Mouse (Mus musculus): ENCODE data around the gene Mmp8. TPM values are rescaled to one million over a fixed set of nuclear protein-coding genes. Genes with fewer than 3 reads are reported as not detected.

Gene Mmp8
- not detected for total RNA-seq (2021)

DNA sequence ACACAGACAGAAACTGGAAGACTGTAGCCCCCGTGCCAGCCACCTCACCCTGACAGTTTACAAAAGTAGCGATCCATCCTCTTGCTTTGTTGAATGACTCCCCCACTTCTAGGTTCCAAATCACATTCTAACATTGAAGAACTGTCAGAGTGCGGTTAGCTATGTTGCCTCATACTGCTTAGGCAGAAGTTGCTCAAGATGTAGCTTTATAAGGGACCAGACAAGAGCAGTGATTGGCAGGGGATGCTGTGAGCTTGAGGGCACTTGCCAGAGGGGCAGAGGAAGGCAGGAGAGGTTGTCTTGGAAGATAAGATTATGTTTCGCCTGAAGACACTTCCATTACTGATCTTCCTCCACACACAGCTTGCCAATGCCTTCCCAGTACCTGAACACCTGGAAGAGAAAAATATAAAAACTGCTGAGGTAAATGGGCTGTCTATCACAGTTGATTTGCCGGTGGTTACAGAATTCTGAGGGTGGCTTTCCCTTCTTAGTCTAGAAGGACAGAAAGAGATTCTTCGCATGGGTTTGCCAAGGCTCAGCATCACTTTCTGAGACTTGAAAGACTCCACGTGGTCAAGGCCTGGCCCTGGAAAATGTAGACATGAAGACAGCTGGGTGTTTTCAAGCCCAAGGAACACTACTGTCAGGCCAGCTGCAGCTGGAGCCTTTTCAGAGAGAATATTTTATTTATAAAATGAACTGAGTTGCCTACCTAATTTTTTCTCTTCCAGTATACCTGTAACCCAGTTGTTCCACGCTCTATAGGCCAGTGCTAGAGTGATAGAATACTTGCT, at the start of gene Mmp8:
Gene Mmp8, plus strand, starts transcription at position 236 of the 797 bp plus-strand sequence.
- no peak for DNase-seq (ENCODE audit: low spot score in 2 of 2)
- intact Hi-C loops (cut with DNase I): no loop called here

DNA sequence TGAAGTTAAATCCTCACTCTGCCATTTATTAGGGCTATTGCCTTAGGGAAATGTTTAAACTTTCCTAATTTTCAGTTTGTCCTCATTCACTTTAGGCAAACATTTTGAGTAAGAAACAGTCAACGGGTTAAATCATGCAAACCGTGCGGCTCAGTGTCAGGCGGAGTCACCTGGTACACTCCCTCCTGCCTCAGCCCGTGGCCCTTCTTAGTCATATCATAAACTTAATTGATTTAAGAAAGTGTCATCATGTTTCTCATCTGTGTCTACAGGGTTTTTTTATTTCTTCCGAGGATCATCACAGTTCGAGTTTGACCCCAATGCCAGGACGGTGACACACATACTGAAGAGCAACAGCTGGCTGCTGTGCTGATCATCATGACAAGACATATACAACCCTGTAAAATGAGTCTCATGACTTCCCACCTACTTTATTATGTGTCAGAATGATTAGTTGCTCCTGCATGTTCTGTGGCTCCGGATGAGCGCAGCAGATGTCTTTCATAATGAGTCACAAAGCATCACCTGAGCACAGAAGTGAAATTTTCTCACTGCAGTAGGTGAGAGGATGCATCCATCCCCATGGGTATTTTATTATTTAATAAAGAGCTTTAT, 48.5 kb upstream of the Mmp8 start:
- intact Hi-C loops (cut with DNase I): no loop called here
- no peak for DNase-seq (ENCODE audit: low spot score in 2 of 2)

DNA sequence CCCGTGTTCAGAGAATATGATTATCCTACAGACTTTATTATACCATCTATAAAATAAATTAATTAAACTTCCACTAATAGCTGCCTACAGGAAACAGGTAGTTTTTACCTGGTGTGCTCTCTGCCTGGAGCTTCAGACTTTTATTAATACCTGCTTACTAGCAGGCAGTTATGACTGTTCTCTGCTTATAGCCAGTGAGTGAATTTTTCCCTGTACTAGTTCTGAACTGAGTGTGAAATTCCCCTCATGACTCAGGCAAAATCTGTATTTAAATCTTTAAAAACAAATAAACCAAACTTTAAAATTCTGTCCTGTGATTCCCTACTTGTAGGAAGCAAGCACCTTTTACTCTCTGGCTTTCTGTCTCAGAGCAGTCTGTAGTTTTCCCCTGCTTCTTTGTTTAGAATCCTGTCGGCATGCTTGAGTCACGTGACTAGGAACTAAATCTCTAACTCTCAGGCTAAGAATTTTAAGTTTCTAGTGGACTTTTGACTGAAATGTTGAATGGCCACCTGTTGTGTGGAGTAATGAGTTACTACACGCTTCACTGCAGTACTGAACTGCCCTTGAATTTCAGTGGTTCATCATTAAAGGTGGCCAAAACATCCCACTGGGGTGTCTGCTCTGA, 40.2 kb upstream of the Mmp8 start:
- intact Hi-C loops (cut with DNase I): no loop called here
- no peak for DNase-seq (ENCODE audit: low spot score in 2 of 2)

DNA sequence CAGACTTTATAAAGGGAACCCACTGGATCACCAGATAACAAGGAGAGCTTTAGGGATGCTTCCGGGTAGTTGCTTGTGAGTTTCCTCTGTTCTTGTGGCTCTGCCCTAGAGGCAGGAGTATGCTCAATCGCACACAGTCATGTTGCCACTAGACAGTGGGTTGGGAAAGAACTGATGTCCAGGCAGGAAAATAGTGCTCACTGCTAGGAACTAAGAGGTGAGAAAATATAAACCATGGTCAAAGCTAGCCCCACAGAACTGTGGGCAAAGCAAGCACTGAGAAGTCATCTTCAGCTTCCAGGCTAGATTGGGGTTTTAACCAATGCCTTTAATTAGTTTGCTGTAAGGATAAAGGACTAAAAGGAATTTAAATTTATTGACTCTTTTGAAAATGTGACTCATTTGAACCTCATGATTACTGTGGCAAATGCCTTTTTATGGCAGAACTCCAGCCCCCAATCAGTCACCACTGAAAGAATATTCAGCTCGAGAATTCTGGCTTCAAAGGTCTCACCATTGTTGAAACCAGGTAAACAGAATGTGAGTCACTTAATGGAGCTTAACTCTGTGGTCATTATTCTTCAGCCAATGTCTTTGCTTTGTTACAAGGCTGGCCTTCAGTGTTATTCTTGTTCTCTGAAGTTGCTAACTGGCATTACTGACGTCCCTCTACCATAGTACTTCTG, 31.9 kb upstream of the Mmp8 start:
- no peak for DNase-seq (ENCODE audit: low spot score in 2 of 2)
- intact Hi-C loops (cut with DNase I): no loop called here

DNA sequence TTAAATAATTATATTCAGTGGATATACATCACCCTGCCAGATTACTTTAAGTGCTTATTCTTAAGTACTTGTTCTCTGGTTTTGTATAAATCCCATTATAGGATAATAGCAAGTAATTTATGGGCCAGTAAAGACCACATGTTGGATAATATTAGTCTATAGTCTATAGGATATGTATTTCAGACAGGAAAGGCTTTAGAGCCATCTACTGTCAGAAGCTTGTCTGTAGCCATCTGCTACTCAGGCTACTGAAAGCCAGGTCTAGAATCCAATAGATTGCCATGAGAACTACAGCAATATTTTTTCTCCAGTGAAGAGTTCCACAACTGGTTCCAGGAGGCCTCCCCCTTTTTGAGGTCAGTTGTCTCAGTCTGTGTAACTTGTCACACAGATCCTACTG, 15.5 kb upstream of the Mmp8 start:
- intact Hi-C loops (cut with DNase I): no loop called here

DNA sequence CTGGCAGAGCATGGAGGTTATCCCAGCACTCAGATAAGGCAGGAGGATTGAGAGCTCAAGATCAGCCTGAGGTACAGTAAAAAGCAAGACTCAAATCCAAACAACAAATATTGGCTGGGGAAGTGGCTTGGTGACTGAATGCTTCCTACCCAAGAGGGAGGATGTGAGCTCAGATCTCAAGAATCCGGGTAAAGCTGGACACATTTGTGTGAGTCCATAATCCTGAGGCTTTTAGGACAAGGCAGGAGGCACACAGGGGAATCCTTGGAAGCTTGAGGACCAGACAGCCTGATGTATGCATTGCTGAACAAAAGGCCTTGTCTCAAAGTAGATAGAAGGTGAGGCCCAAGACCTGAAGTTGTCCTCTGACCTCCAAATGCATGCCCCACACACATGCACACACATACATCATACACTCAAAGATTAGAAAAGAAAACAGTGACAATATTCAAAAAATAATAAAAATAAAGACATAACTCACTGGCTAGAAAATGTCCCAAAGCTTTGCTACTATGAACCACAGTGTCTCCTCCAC, 13.3 kb upstream of the Mmp8 start:
- DNase-seq (ENCODE audit: low spot score in 2 of 2): no peak
- intact Hi-C loops (cut with DNase I): no loop called here

More for the DNA sequence above, 15.5 kb upstream of the Mmp8 start:
- DNase-seq (ENCODE audit: low spot score in 2 of 2): no peak

DNA sequence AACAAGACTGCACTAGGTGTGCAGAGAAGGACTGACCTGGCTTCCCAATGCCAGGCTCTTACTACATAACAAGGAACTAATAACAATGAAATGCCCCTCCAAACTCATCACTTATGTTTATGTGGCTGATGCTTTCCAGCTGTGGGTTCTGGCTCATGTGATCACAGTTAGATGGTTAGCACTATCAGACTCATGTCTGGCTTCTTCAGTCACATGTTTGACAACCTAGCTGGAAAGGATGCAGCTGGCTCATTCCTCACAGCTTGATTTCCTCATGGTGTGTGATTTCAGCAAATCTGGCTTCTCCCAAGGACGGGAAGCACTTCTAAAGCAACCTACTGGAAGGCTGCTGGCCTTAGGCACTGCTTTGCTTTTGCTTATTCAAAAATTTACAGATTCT, 12.8 kb upstream of the Mmp8 start:
- intact Hi-C loops (cut with DNase I): no loop called here
- no peak for DNase-seq (ENCODE audit: low spot score in 2 of 2)

DNA sequence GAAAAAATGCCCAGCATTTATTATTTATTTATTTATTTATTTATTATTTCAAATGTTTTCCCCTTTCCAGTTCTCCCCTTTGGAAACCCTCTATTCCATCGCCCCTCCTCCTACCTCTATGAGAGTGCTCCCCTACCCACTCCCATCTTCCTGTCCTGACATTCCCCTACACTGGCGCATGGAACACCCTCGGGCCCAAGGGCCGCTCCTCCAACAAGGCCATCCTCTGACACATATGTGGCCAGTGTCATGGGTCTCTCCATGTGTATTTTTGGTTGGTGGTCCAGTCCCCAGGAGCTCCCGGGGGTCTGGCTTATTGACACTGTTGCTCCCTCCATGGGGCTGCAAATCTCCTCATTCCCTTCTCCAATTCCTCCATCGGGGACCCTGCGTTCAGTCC, 12.3 kb upstream of the Mmp8 start:
- intact Hi-C loops (cut with DNase I): no loop called here
- DNase-seq (ENCODE audit: low spot score in 2 of 2): no peak

DNA sequence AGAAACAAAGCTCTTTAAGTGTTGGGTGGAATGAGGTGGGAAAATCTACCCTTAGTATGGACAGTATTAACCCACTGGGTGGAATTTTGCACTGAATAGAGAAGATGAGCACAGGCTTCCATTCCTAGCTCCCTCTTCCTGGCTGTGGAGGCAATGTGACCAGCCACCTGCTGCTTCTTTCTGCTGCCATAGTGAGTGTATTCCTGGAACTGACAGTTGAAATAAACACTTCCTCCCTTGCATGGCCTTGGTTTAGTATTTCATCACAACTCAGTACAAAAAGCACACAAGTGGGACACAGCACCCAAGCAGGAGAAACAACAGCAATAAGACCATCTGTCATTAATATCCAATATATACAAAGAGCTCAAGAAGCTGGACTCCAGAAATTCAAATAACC, 6.3 kb upstream of the Mmp8 start:
- DNase-seq (ENCODE audit: low spot score in 2 of 2): no peak
- intact Hi-C loops (cut with DNase I): no loop called here

DNA sequence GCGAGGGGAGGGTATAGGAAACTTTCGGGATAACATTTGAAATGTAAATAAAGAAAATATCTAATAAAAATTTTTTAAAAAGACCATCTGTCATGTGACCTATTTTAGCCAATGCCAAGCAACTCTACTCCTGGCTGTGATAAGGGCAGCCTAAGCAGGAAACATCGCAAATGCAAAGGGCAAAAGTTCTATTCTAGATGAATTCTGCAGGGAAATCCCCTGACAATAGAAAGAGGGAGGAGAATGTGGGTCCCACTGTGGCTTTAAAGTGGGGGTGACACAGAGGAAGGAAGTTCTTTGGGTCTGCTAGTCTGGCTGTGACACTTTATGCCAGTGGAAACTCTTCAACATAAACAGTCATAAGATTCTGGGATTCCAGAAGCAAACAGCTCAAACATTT, 4.7 kb upstream of the Mmp8 start:
- DNase-seq (ENCODE audit: low spot score in 2 of 2): no peak
- intact Hi-C loops (cut with DNase I): no loop called here

DNA sequence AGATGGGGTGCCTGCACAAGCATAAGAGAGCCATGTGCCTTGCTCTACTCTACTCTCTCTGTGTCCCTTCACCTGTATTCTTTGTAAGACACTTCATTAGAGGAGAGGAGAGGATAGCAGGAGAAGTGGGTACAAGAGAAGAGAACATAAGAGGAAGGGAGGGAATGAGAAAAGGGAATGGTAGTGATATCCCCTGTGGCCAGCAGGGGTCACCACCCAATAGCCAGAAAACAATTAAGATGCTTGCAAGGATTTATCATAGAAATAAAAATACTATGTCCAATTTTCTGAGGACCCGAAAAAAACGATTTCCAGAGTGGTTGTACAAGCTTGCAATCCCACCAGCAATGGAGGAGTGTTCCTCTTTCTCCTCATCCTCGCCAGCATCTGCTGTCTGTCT, 3.9 kb upstream of the Mmp8 start:
- DNase-seq (ENCODE audit: low spot score in 2 of 2): peak in 1 of 2 experiments; percentile 8
- intact Hi-C loops (cut with DNase I): no loop called here

DNA sequence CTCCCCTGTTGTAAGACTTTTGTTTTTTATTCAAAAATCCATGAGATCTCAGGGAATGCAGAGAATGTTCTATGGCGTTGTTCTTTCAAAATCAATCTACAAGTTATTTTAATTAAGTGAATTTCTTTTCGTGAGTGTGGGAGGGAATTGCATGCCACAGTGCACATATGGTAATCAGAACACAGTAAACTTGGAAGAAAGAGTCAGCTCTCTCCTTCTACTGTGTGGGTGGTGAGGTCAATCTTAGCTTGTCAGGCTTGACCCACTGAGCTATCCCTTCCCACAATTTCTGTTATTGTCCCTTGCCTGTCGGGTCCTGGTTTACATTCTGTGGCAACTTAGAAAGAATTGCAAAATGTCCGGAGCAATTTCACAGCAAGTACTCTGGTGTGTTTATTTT, 1.8 kb downstream of the Mmp8 start:
- DNase-seq (ENCODE audit: low spot score in 2 of 2): no peak
- intact Hi-C loops (cut with DNase I): no loop called here

DNA sequence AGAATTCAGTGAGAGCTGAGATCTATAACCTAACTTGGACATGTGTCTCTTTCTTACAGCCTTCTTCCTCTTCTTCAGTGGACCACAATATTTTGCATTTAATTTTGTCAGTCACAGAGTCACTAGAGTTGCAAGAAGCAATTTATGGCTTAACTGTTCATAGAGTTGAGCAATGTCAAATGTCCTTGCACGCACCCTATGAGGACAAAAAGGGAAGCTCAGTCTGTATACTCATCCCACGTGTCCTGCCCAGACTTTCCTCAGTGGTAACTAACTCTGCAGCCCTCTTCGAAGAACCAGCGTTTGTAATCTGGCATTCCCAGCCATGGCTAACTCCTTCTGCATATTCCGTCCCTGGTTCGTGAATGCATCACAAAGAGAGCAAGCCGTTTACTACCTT, 9.1 kb downstream of the Mmp8 start:
- intact Hi-C loops (cut with DNase I): no loop called here

DNA sequence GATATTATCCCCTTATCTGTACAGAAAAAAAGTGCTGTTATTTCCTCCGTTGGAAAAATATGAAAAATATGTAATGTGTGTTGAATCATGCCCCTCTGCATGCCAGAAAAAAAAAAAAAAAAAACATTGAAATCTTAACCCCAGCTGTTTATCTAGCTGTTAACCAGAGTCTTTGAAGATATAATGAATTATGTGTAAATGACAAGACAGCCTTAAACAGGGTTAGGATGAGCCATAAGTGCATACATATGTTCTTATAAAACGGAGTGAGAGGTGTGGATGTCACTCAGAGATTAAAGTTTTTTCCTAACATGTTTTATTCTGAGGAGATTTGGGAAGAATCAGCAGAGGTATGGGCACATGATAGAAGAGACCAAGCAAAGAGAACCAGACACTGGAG, 9.7 kb downstream of the Mmp8 start:
- DNase-seq (ENCODE audit: low spot score in 2 of 2): no peak
- intact Hi-C loops (cut with DNase I): no loop called here

More for the DNA sequence above, 9.1 kb downstream of the Mmp8 start:
- no peak for DNase-seq (ENCODE audit: low spot score in 2 of 2)

DNA sequence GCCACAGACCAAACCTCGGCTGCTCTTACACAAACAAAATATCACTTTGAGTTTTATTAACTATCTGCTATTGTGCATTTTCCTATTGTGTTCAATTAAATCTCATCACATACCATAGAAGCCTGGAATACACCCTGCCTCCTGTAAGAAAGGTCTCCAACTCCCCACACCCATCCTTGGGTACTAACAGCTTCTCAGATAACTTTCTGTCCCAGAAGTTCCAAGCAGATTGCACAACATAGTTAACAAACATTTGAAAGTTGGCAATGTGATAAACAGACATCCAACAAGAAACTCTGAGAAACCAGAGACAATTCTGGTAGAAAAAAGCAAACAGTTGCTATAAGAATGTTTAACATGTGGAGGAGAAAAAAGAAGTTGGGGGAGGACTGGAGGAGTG, 12.2 kb downstream of the Mmp8 start:
- no peak for DNase-seq (ENCODE audit: low spot score in 2 of 2)
- intact Hi-C loops (cut with DNase I): no loop called here

DNA sequence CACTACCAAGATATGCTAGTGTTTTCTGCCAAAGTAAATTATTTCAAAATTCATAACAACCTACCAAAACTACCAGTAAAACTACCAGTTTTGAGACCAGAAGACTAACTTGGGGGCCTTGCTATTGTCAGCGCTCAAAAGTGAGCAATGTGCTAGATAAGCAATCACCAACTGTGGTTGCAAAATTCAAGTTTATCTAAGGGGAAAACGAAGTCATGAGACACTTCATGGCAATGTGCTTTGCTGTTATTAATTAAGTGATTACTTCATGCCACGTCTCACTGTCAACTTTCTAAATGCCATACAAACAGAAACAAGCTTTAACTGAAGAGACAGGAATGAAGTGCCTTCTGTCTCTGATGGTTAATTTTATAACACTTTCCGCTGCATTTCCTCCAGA, 12.9 kb downstream of the Mmp8 start, which contains the start of gene Mmp27:
Gene Mmp27, plus strand, starts transcription at position 235 of the 400 bp plus-strand sequence.
- DNase-seq (ENCODE audit: low spot score in 2 of 2): no peak
- intact Hi-C loops (cut with DNase I): no loop called here

DNA sequence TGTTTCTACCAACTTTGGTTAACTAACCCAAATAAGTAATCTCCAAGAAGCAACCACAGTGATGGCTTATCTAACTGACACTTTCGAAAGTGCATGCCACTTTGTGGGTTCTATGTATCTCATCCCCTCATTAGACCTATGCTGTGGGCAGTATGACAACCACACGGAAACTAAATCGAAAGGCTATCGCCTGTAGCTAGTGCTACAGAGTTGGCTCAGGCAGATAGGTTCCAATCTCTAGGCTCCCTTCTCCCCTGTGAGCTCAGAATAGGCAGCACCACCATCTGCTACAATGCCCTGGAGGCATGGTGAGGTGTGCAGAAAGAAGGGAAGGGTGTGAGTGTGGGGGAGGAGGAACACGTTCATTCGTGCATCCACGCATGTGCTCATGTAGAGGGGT, 13.9 kb downstream of the Mmp8 start:
- no peak for DNase-seq (ENCODE audit: low spot score in 2 of 2)
- intact Hi-C loops (cut with DNase I): no loop called here

DNA sequence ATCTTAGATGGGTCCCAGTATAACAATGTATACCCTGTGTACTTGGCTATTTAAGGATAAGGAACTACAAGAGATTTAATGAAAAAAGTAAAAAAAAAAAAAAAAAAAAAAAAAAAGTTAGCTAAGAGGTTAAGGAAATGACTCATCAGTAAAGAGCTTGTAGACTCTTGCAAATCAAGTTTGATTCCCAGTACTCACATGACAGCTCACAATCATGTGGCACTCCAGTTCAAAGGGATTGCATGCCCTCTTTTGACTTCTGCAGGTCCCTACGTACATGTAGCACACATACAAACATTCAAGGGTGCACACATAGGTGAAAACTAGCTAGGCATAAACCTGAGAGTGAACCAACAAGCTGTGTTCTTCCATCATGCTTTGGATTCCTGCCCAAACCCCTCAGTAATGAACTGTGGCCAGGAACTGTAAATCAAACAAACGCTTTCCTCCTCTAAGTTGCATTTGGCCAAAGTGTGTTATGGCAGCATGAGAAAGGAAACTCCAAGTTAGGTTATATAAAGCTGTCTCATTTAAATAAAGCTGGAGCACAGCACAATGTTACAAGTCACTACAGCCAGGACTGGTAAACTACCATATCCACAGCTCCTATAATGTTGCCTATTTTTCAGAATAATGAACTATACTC, 14.5 kb downstream of the Mmp8 start:
- intact Hi-C loops (cut with DNase I): no loop called here
- no peak for DNase-seq (ENCODE audit: low spot score in 2 of 2)

DNA sequence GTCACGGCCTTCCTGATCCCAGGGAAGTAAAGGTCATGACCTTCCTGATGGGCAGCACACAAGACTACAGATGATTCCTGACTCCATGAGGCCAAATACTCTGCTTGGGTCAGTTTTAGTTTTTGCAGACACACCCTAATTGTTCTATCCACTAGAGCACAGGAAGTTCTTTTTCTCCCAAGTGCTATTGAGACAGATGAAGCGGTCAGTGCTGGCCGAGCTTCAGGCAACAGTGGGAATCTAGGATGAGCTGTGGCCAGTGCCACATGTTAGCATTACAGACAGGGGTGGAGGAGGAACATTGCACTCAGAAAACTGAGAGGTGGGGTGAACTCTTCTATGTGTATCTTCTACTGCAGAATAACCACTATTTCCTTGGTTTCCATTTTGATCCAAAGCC, 17.3 kb downstream of the Mmp8 start:
- no peak for DNase-seq (ENCODE audit: low spot score in 2 of 2)
- intact Hi-C loops (cut with DNase I): no loop called here

DNA sequence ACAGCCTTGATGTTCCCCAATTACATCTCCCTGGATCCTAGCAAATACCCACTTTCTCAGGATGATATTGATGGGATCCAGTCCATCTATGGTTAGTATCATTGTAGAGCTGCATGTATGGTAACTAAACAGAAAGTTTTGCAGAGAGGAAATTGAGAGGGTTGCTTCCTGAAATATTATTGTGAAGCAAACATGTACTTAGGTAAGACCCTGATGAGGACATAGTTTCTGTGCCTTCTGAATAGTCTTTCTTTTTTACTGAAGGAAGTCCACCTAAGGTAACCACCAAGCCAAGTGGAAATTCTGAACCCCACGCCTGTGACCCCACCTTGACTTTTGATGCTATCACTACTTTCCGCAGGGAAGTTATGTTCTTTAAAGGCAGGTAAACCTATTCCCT, 19.1 kb downstream of the Mmp8 start:
- intact Hi-C loops (cut with DNase I): no loop called here
- no peak for DNase-seq (ENCODE audit: low spot score in 2 of 2)

Data from left cerebral cortex, postnatal 36 days (tissue).